Mouse (Mus musculus): ENCODE results near the gene Slc2a6. TPM values are rescaled to one million over a fixed set of nuclear protein-coding genes. Genes with fewer than 3 reads are reported as not detected.

The Slc2a6 gene
- polyA plus RNA-seq, 1 experiment: 3.6 TPM

Other genes starting within 250 kb of the Slc2a6 start
- 13.0 and 17.6 TPM in 2 replicates for gene Abo, start 163.0 kb downstream of the Slc2a6 start, polyA plus RNA-seq (2012; rRNA removed)
- 11.4 and 14.5 TPM in 2 replicates for gene Surf6, start 125.1 kb downstream of the Slc2a6 start, polyA plus RNA-seq (2012; rRNA removed)
- gene Med22, start 117.3 kb downstream of the Slc2a6 start, polyA plus RNA-seq (2012; rRNA removed): 58.8 and 66.0 TPM in 2 replicates
- gene Rpl7a, start 117.2 kb downstream of the Slc2a6 start, polyA plus RNA-seq (2012; rRNA removed): 845 and 916 TPM in 2 replicates
- gene Surf2, start 111.6 kb downstream of the Slc2a6 start, polyA plus RNA-seq (2012; rRNA removed): 26.7 and 27.8 TPM in 2 replicates
- gene Surf1, start 111.5 kb downstream of the Slc2a6 start, polyA plus RNA-seq (2012; rRNA removed): 63.5 and 64.5 TPM in 2 replicates
- gene Surf4, start 94.1 kb downstream of the Slc2a6 start, polyA plus RNA-seq (2012; rRNA removed): 357 and 417 TPM in 2 replicates
- gene Stkld1, start 94.0 kb downstream of the Slc2a6 start, polyA plus RNA-seq (2012; rRNA removed): 0.80 and 0.95 TPM in 2 replicates
- 26.9 and 30.2 TPM in 2 replicates for gene Rexo4, start 63.6 kb downstream of the Slc2a6 start, polyA plus RNA-seq (2012; rRNA removed)
- gene Adamts13, start 54.6 kb downstream of the Slc2a6 start, polyA plus RNA-seq (2012; rRNA removed): 0.04 and 0.10 TPM in 2 replicates
- 76.2 and 90.6 TPM in 2 replicates for gene Cacfd1, start 18.1 kb downstream of the Slc2a6 start, polyA plus RNA-seq (2012; rRNA removed)
- 0.11 and 0.18 TPM in 2 replicates for gene Mymk, start 44.2 kb upstream of the Slc2a6 start, polyA plus RNA-seq (2012; rRNA removed)
- 8.1 and 12.6 TPM in 2 replicates for gene Adamtsl2, start 51.4 kb upstream of the Slc2a6 start, polyA plus RNA-seq (2012; rRNA removed)
- gene Fam163b, start 114.5 kb upstream of the Slc2a6 start, polyA plus RNA-seq (2012; rRNA removed): 0.06 and 0.11 TPM in 2 replicates
- 0.36 and 0.49 TPM in 2 replicates for gene Dbh, start 137.2 kb upstream of the Slc2a6 start, polyA plus RNA-seq (2012; rRNA removed)
- gene Sardh, start 220.3 kb upstream of the Slc2a6 start, polyA plus RNA-seq (2012; rRNA removed): 27.3 and 33.2 TPM in 2 replicates